Mouse (Mus musculus) midbrain, embryonic 14.5 days (tissue): ENCODE results near the gene Khdc4. TPM values are rescaled to one million over a fixed set of nuclear protein-coding genes. Genes with fewer than 3 reads are reported as not detected.

ENCODE experiments used
- ATAC-seq: fragments of 200-750 bp; cut with Nextera tagmentation; 2 replicates; pipeline ENCODE4 v1.8.0; 2017; ENCODE audit warnings: moderate number of reproducible peaks, moderate library complexity; ENCODE audit not compliant: low FRiP score, low TSS enrichment
- DNase-seq: peaks from one replicate; pipeline ENCODE4 v3.0.0-alpha.2; 2015
- H3K27ac ChIP-seq: fragments of 300-500 bp; sonication (generic); replicated peaks from 2 replicates; pipeline ENCODE4 v1.5.1; 2014; ENCODE audit warnings: mild to moderate bottlenecking, low read depth, low read length, moderate library complexity
- H3K27me3 ChIP-seq: fragments of 300-500 bp; sonication (generic); 2 replicates; pipeline ENCODE4 v1.6.1; 2014; ENCODE audit warnings: low read length, control low read depth, mixed read lengths; ENCODE audit not compliant: control insufficient read depth, insufficient read depth
- H3K36me3 ChIP-seq: fragments of 300-500 bp; sonication (generic); 2 replicates; pipeline ENCODE4 v1.6.1; 2014; ENCODE audit warnings: low read length, control low read depth; ENCODE audit not compliant: control insufficient read depth, insufficient read depth
- H3K4me1 ChIP-seq: fragments of 300-500 bp; sonication (generic); 2 replicates; pipeline ENCODE4 v1.6.1; 2014; ENCODE audit warnings: mild to moderate bottlenecking, antibody characterized with exemption, low read length, control low read depth; ENCODE audit not compliant: control insufficient read depth, insufficient read depth
- H3K4me2 ChIP-seq: fragments of 300-500 bp; sonication (generic); 2 replicates; pipeline ENCODE4 v1.6.1; 2014; ENCODE audit warnings: mild to moderate bottlenecking, low read length, moderate library complexity
- H3K4me3 ChIP-seq: fragments of 300-500 bp; sonication (generic); replicated peaks from 2 replicates; pipeline ENCODE4 v1.5.1; 2014; ENCODE audit warnings: low read depth, low read length
- H3K9ac ChIP-seq: fragments of 300-500 bp; sonication (generic); replicated peaks from 2 replicates; pipeline ENCODE4 v1.6.1; 2014; ENCODE audit warnings: mild to moderate bottlenecking, low read length, moderate library complexity
- H3K9me3 ChIP-seq: fragments of 300-500 bp; sonication (generic); 2 replicates; pipeline ENCODE4 v1.6.1; 2016; ENCODE audit warnings: low read length, control low read depth, mixed read lengths; ENCODE audit not compliant: control insufficient read depth
- WGBS: fragments of 180-500 bp; shearing (Covaris S2); extraction: QIAGEN DNeasy Blood & Tissue Kit; methylation state at CpG from one replicate; pipeline ENCODE4 v1.1.7; 2014; 5-methylcytosine and 5-hydroxymethylcytosine counted together
- polyA plus RNA-seq: library from polyadenylated mRNA; unstranded; fragments of >200 nt; fragmentation: Nextera tagmentation; extraction: Ambion mirVana; gene quantifications from 2 replicates; pipeline ENCODE4 v1.2.1, GENCODE M21; 2014

The Khdc4 gene
- polyA plus RNA-seq, 1 experiment from 2014 or later = 91.0 TPM

DNA sequence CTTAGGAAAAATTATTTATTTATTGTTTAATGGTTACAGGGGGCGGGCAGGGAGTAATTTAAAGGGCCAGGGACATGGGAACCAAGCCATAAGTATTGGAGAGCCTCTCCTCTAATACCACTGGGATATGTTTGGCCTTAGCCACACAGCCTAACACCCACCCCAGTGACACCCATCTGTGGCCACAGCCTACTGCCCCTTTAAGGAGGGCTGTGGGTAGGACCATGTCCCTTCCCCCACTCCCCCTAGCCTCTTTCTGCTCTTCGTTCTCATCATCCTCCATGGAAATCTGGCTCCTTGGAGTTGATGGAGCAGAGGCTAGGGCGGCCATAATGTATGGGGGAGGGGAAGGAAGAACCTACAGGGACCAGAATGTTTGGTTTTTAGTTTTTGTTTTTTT is 38.5 kb upstream of the Khdc4 start:
- no peaks in the 10 kb centered on the region for H3K9me3 ChIP-seq
- H3K36me3 ChIP-seq = peaks cover 75% of the 10 kb centered on the region
- no peak for DNase-seq
- H3K4me1 ChIP-seq = no peaks in the 10 kb centered on the region
- ATAC-seq = no peak
- no peak overlapping the region for H3K27ac ChIP-seq
- H3K4me2 ChIP-seq = no peak overlapping the region
- 85% methylated on average over 3 of the region's 3 CpGs for WGBS
- H3K4me3 ChIP-seq = no peak overlapping the region
- no peak overlapping the region for H3K9ac ChIP-seq
- H3K27me3 ChIP-seq = no peaks in the 10 kb centered on the region

DNA sequence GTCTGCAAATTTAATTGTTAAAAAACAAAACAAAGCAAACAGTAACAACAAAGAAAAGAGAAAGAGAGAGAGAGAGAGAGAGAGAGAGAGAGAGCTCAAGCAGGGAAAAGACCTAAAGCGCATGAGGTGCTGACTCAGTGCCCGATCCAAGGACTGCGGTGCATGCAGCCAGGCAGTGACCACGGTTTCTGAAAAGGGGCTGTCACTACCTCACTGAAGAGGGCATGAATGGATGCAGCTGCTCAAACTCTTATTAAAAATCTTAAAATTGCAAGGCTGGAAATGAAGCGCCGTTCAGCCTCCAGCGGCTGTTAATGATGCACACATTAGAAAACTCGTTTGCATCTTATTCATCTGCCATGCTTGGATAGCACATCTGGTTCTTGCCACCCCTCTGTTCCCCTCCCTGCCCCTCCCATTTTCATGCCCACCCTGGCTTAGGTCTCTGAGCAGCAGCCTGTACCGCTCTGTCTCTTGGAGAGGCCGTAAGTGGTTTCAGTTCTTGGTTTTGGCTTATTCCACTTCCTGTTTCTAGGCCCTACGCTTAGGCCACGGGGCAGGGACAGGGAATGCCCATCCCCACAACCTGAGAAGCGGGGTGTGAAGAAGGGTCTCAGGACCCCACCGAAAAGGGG is 37.7 kb upstream of the Khdc4 start:
- Histone ChIP-seq H3K27me3 (no peaks in the 10 kb centered on the region), H3K4me3 (no peak overlapping the region), H3K36me3 (peaks cover 67% of the 10 kb centered on the region), H3K4me2 (no peak overlapping the region), H3K27ac (no peak overlapping the region), H3K4me1 (no peaks in the 10 kb centered on the region), H3K9ac (no peak overlapping the region), H3K9me3 (no peaks in the 10 kb centered on the region)
- ATAC-seq (no peak), DNase-seq (no peak)
- WGBS = 89% methylated on average over 14 of the region's 14 CpGs

DNA sequence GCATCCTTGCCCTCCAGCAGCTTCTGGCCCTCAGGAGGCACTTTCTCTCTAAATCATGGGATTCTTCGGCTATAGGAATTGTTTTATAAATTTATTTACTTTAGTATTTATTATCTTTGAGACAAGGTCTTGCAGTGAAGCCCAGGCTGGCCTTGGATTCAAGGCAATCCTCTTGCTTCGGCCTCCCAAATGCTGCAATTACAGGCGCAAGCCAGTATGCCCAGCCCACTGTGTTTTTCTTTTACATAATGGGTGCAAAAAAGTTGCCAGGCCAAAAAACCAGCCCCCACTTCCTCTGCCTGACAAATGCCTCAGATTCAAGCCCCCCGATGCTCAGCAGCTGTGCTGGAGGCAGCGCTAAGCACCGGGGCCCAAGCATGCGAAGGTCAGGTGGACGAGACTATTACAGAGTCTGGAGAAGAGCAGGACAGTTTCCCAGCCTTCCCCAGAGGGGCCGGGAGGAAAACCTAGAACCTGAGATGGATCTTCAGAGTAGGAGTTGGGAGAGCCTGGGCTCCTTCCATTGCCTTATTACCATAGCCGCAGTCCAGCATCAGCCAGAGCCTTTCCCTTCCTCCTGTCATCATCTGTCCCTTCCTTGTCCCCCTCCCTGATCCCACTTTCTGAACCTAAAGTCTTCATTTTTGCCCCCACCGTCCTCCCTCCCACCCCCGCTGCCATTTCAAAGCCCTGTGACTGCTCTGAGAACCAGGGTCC is 37.0 kb upstream of the Khdc4 start:
- Histone ChIP-seq H3K36me3 (peaks cover 60% of the 10 kb centered on the region), H3K4me3 (no peak overlapping the region), H3K9ac (no peak overlapping the region), H3K9me3 (no peaks in the 10 kb centered on the region), H3K27me3 (no peaks in the 10 kb centered on the region), H3K4me2 (no peak overlapping the region), H3K27ac (no peak overlapping the region), H3K4me1 (no peaks in the 10 kb centered on the region)
- WGBS = 88% methylated on average over 12 of the region's 12 CpGs
- ATAC-seq = no peak
- no peak for DNase-seq

DNA sequence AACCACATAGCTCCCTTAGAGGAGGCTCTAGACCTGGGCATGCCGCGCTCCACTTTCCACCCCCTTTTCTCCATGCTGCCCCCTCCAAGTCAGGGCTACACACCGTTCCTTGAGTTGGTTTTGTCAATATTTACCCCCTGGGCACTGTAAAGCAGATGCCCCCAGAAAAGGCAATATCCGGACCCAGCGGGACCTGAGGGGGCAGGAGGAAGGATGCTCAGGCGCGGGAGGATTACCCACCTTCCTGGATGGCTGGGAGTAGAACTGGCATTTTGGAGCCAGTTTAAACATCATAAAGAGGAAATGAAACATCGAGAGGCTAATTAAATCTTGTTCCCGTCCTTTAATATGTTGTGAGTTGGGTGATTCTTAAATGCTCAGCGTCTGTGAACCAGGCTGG is 36.4 kb upstream of the Khdc4 start:
- H3K36me3 ChIP-seq = peaks cover 54% of the 10 kb centered on the region
- H3K9ac ChIP-seq = no peak overlapping the region
- no peak overlapping the region for H3K4me3 ChIP-seq
- no peaks in the 10 kb centered on the region for H3K4me1 ChIP-seq
- DNase-seq = no peak
- H3K4me2 ChIP-seq = no peak overlapping the region
- no peak for ATAC-seq
- H3K27me3 ChIP-seq = no peaks in the 10 kb centered on the region
- H3K27ac ChIP-seq = no peak overlapping the region
- 85% methylated on average over 10 of the region's 10 CpGs for WGBS
- H3K9me3 ChIP-seq = no peaks in the 10 kb centered on the region

DNA sequence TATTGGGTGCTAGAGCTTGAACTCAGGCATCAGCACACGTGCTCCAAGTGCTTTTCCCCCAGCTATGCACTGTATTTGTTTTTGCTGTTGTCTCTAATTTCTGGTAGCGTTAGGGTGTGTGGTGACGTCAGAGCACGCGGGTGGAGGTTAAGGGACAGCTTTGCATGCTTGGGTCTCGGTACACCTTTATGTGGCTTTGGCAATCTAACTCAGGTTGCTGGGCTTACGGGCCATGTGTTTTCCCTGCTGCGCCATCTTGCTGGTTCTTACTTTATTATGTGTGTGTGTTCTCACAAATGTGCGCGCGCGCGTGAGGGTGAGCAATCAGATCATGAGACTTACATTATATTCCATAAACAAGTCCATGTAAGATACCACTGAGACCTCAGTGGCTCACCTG is 35.6 kb upstream of the Khdc4 start:
- no peak for DNase-seq
- H3K27ac ChIP-seq = no peak overlapping the region
- no peak for ATAC-seq
- no peak overlapping the region for H3K4me3 ChIP-seq
- peaks cover 46% of the 10 kb centered on the region for H3K36me3 ChIP-seq
- 97% methylated on average over 13 of the region's 13 CpGs for WGBS
- no peaks in the 10 kb centered on the region for H3K9me3 ChIP-seq
- H3K27me3 ChIP-seq = no peaks in the 10 kb centered on the region
- H3K4me1 ChIP-seq = no peaks in the 10 kb centered on the region
- H3K9ac ChIP-seq = no peak overlapping the region
- H3K4me2 ChIP-seq = no peak overlapping the region

DNA sequence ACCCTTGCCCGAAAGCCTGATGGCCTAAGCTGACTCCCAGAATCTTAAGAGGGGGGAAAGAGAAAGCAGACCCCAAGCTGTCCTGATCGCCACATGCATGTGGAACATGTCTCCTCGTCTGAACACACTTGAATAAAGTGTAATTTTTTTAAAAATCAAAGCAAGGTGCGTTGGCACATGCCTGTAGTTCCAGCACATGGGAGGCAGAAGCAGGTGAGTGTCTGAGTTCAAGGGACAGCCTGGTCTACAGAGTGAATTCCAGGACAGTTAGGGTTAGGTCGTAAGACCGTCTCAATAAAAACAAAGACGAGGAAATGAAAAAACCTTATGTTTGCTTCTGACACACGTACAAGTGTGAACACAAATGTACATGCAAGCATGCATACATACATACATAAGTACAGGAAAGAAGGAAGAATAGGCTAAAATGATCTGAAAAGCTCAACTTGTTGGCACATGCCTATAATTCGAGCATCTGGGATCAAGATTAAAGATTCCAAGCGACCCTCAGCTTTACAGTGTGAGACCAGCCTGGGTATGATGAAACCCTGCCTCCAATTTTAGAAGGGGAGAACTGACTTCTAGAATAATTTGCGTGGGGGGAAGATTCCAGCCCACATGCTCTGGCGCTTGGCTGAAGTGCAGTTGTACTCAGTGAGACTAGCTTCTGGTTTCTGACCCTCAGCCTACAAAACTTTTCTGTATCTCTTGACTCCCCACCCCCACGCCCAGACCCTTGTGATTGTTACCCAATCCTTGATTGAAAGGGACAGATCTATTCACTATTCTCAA is 34.7 kb upstream of the Khdc4 start:
- H3K27ac ChIP-seq = no peak overlapping the region
- no peaks in the 10 kb centered on the region for H3K27me3 ChIP-seq
- no peaks in the 10 kb centered on the region for H3K4me1 ChIP-seq
- H3K4me2 ChIP-seq = no peak overlapping the region
- H3K36me3 ChIP-seq = peaks cover 38% of the 10 kb centered on the region
- H3K9ac ChIP-seq = no peak overlapping the region
- 87% methylated on average over 13 of the region's 13 CpGs for WGBS
- ATAC-seq (no peak), DNase-seq (no peak)
- no peak overlapping the region for H3K4me3 ChIP-seq
- no peaks in the 10 kb centered on the region for H3K9me3 ChIP-seq

DNA sequence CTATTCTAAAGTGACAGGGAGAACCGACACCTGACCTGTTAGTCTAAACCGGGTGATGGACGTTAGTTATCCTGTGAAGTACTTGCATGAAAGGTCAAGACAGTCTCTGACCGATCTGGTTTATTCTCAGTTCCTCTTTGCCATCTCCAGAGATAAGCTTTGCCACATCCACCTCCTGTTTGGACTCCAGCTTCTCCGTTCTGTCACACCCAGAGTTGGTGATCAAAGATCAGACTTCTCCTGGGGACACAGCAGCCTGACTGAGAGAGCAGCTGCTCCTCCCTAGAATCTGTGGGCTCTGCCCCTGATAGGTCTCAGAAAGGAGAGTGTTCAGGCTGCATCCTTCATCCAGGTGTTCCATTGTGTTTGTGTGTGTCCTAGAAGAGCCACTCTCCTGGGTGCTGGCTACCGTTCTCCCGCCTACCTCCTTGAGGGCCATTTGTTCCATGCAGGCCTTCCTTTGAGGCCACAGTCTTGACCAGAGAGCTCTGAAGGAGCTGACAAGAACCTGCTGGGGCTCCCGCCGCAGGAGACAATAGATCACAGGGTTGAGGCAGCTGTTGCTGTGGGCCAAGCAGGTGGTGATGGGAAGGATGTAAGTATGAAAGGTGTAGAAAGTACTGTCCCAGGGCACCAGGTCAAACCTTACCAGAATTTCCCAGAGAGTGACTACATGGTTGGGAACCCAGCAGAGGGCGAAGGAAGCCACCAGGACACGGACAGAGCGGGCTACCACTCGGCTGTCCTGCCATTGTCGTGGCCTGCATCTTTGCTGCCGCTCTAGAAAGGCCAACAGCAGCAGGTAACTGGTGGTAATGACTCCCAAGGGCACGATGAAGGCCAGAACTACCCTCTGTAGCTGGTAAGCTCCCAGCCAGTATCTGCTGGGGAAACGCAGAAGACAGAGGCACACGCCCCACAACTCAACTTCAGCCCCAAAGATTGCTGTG is 33.7 kb upstream of the Khdc4 start:
- H3K4me1 ChIP-seq = no peaks in the 10 kb centered on the region
- no peak overlapping the region for H3K4me3 ChIP-seq
- ATAC-seq (0 out of 2 replicates have a peak, but pooled peaks have one; percentile 17), DNase-seq (no peak)
- peaks cover 27% of the 10 kb centered on the region for H3K36me3 ChIP-seq
- WGBS = 80% methylated on average over 18 of the region's 18 CpGs
- H3K9ac ChIP-seq = no peak overlapping the region
- no peaks in the 10 kb centered on the region for H3K27me3 ChIP-seq
- no peak overlapping the region for H3K27ac ChIP-seq
- no peaks in the 10 kb centered on the region for H3K9me3 ChIP-seq
- H3K4me2 ChIP-seq = no peak overlapping the region

DNA sequence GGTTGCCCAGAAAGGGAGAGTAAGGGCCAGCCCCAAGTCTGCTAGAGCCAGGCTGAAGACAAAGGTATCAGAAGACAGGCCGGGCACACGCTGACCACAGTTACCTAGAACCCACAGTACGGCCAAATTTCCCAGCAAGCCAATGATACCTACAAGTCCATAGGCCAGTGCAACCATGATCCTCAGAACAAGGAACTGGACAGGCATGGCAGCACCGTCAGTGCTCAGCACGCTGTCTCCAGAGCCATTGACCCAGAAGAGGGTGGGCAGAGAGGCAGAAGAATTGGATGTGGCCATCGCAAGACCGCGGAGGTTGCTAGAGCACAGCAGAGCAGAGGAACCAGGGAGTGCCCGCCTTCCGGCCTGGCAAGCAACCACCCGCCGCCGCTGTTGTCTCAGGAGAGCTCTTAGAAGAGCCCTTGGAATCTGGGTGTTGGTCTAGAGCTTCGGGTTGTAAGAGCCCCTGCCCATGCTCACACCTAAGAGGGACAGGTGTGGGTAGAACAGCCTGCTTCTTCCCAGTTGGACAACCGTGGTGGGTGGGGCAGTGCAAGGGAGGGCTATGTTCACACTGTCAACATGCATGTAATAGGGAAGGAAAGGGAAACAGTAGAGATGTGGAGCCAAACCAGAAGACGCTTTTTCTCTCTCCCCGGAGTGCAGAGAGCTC is 32.6 kb upstream of the Khdc4 start, which contains the start of gene Rxfp4:
Rxfp4 (minus strand) TSS at position 297 of the 670 bp plus-strand sequence.
- no peak within 1 kb of the TSS for H3K4me3 ChIP-seq
- ATAC-seq = no peak
- H3K4me1 ChIP-seq = no peaks in the 10 kb centered on the region
- H3K4me2 ChIP-seq = no peak within 1 kb of the TSS
- no peak within 1 kb of the TSS for H3K9ac ChIP-seq
- H3K27ac ChIP-seq = no peak within 1 kb of the TSS
- peaks cover 17% of the 10 kb centered on the region for H3K36me3 ChIP-seq
- 90% methylated on average over 17 of the region's 17 CpGs for WGBS
- H3K9me3 ChIP-seq = no peaks in the 10 kb centered on the region
- DNase-seq = no peak
- no peaks in the 10 kb centered on the region for H3K27me3 ChIP-seq
